Mouse (Mus musculus): ENCODE measurements around the gene Cmtm3. TPM values are rescaled to one million over a fixed set of nuclear protein-coding genes. Genes with fewer than 3 reads are reported as not detected.

Cmtm3 gene
- polyA plus RNA-seq, 1 experiment from 2014 or later, result 122 TPM

- Histone ChIP-seq H3K9ac (no peak overlapping the region), H3K9me3 (no peaks in the 10 kb centered on the region), H3K4me1 (no peaks in the 10 kb centered on the region), H3K4me2 (no peak overlapping the region), H3K27me3 (replicated peaks) (no peaks in the 10 kb centered on the region), H3K4me3 (replicated peaks) (no peak overlapping the region), H3K27ac (no peak overlapping the region), H3K36me3 (no peaks in the 10 kb centered on the region)
- 72% methylated on average over 5 of the region's 5 CpGs for WGBS
- ATAC-seq (ENCODE audit: insufficient read depth, low FRiP score, low read depth), result no peak
Measured at GRCm38 (mm10) chr8:104332665-104333631, 6.3 kb upstream of the Cmtm3 start.

- no peak overlapping the region for H3K4me3 ChIP-seq (replicated peaks)
- WGBS, result 60% methylated on average over 5 of the region's 5 CpGs
- no peaks in the 10 kb centered on the region for H3K36me3 ChIP-seq
- H3K27me3 ChIP-seq (replicated peaks), result no peaks in the 10 kb centered on the region
- no peak overlapping the region for H3K9ac ChIP-seq
- no peaks in the 10 kb centered on the region for H3K9me3 ChIP-seq
- H3K27ac ChIP-seq, result no peak overlapping the region
- no peak for ATAC-seq (ENCODE audit: insufficient read depth, low FRiP score, low read depth)
- H3K4me2 ChIP-seq, result no peak overlapping the region
- H3K4me1 ChIP-seq, result no peaks in the 10 kb centered on the region
Measured at GRCm38 (mm10) chr8:104333786-104334185, 5.4 kb upstream of the Cmtm3 start.

- no peak for ATAC-seq (ENCODE audit: insufficient read depth, low FRiP score, low read depth)
- WGBS, result 77% methylated on average over 1 of the region's 1 CpGs
Measured at GRCm38 (mm10) chr8:104334196-104334595, 5.0 kb upstream of the Cmtm3 start.

GRCm38 (mm10) chr8:104336806-104337205 lies 2.4 kb upstream of the Cmtm3 start:
- 84% methylated on average over 1 of the region's 1 CpGs for WGBS
- Histone ChIP-seq H3K4me3 (replicated peaks) (no peak overlapping the region), H3K9me3 (no peaks in the 10 kb centered on the region)

More at GRCm38 (mm10) chr8:104334196-104334595, 5.0 kb upstream of the Cmtm3 start:
- Histone ChIP-seq H3K9me3 (no peaks in the 10 kb centered on the region), H3K4me3 (replicated peaks) (no peak overlapping the region), H3K4me2 (no peak overlapping the region), H3K36me3 (no peaks in the 10 kb centered on the region), H3K27me3 (replicated peaks) (no peaks in the 10 kb centered on the region), H3K27ac (no peak overlapping the region), H3K9ac (no peak overlapping the region), H3K4me1 (no peaks in the 10 kb centered on the region)

GRCm38 (mm10) chr8:104337890-104338289 lies 1.3 kb upstream of the Cmtm3 start:
- Histone ChIP-seq H3K36me3 (no peaks in the 10 kb centered on the region), H3K9me3 (no peaks in the 10 kb centered on the region), H3K4me2 (no peak overlapping the region), H3K4me3 (replicated peaks) (no peak overlapping the region), H3K9ac (no peak overlapping the region), H3K4me1 (peaks cover 15% of the 10 kb centered on the region; the same call in 1 of the 2 replicates), H3K27me3 (replicated peaks) (no peaks in the 10 kb centered on the region), H3K27ac (no peak overlapping the region)
- WGBS, result 52% methylated on average over 3 of the region's 3 CpGs
- ATAC-seq (ENCODE audit: insufficient read depth, low FRiP score, low read depth), result no peak

More at GRCm38 (mm10) chr8:104336806-104337205, 2.4 kb upstream of the Cmtm3 start:
- H3K9ac ChIP-seq, result no peak overlapping the region
- H3K4me1 ChIP-seq, result peaks cover 9% of the 10 kb centered on the region; the same call in 1 of the 2 replicates
- no peak overlapping the region for H3K27ac ChIP-seq
- no peaks in the 10 kb centered on the region for H3K27me3 ChIP-seq (replicated peaks)
- no peaks in the 10 kb centered on the region for H3K36me3 ChIP-seq
- no peak overlapping the region for H3K4me2 ChIP-seq
- no peak for ATAC-seq (ENCODE audit: insufficient read depth, low FRiP score, low read depth)

- peak overlapping the region; percentile 90 for H3K27ac ChIP-seq
- WGBS, result 2% methylated on average over 6 of the region's 6 CpGs
Measured at GRCm38 (mm10) chr8:104339983-104340232, 698 bp downstream of the Cmtm3 start.

GRCm38 (mm10) chr8:104340233-104341105 lies 1.3 kb downstream of the Cmtm3 start:
- Histone ChIP-seq H3K4me2 (peak overlapping the region; percentile 80), H3K27me3 (replicated peaks) (no peaks in the 10 kb centered on the region), H3K27ac (peak overlapping the region; percentile 90), H3K9ac (peak overlapping the region; percentile 81), H3K4me3 (replicated peaks) (peak overlapping the region; percentile 72), H3K36me3 (peaks cover 4% of the 10 kb centered on the region; the same call in 1 of the 2 replicates), H3K4me1 (peaks cover 15% of the 10 kb centered on the region; the same call in 1 of the 2 replicates), H3K9me3 (no peaks in the 10 kb centered on the region)
- ATAC-seq (ENCODE audit: insufficient read depth, low FRiP score, low read depth), result peak; percentile 75
- WGBS, result under 1% methylated on average over 52 of the region's 54 CpGs

More at GRCm38 (mm10) chr8:104339983-104340232, 698 bp downstream of the Cmtm3 start:
- H3K27me3 ChIP-seq (replicated peaks), result no peaks in the 10 kb centered on the region
- H3K4me2 ChIP-seq, result peak overlapping the region; percentile 80
- H3K4me3 ChIP-seq (replicated peaks), result peak overlapping the region; percentile 72
- H3K9me3 ChIP-seq, result no peaks in the 10 kb centered on the region
- 0 out of 2 replicates have a peak overlapping the region, but pooled peaks have one; percentile 81 for H3K9ac ChIP-seq
- peak; percentile 1; the same call in 1 of the 2 replicates for ATAC-seq (ENCODE audit: insufficient read depth, low FRiP score, low read depth)
- peaks cover 15% of the 10 kb centered on the region; the same call in 1 of the 2 replicates for H3K4me1 ChIP-seq
- H3K36me3 ChIP-seq, result no peaks in the 10 kb centered on the region

GRCm38 (mm10) chr8:104341106-104341561 lies 1.9 kb downstream of the Cmtm3 start:
- ATAC-seq (ENCODE audit: insufficient read depth, low FRiP score, low read depth), result peak; percentile 63
- Histone ChIP-seq H3K9ac (peak overlapping the region; percentile 81), H3K9me3 (no peaks in the 10 kb centered on the region), H3K36me3 (peaks cover 5% of the 10 kb centered on the region; the same call in 1 of the 2 replicates), H3K4me3 (replicated peaks) (peak overlapping the region; percentile 72), H3K27me3 (replicated peaks) (no peaks in the 10 kb centered on the region), H3K4me1 (peaks cover 15% of the 10 kb centered on the region; the same call in 1 of the 2 replicates), H3K4me2 (peak overlapping the region; percentile 80), H3K27ac (peak overlapping the region; percentile 90)
- WGBS, result 0% methylated on average over 24 of the region's 24 CpGs

GRCm38 (mm10) chr8:104341678-104342077 lies 2.5 kb downstream of the Cmtm3 start:
- Histone ChIP-seq H3K9me3 (no peaks in the 10 kb centered on the region), H3K4me2 (peak overlapping the region; percentile 80), H3K4me1 (peaks cover 15% of the 10 kb centered on the region; the same call in 1 of the 2 replicates), H3K4me3 (replicated peaks) (peak overlapping the region; percentile 72), H3K27me3 (replicated peaks) (no peaks in the 10 kb centered on the region), H3K36me3 (peaks cover 5% of the 10 kb centered on the region; the same call in 1 of the 2 replicates), H3K9ac (no peak overlapping the region), H3K27ac (peak overlapping the region; percentile 90; the same call in 1 of the 2 replicates)
- no peak for ATAC-seq (ENCODE audit: insufficient read depth, low FRiP score, low read depth)
- WGBS, result 43% methylated on average over 6 of the region's 6 CpGs

- Histone ChIP-seq H3K4me2 (no peak overlapping the region), H3K27me3 (replicated peaks) (no peaks in the 10 kb centered on the region), H3K27ac (no peak overlapping the region), H3K36me3 (peaks cover 9% of the 10 kb centered on the region), H3K9ac (no peak overlapping the region), H3K9me3 (no peaks in the 10 kb centered on the region), H3K4me1 (peaks cover 15% of the 10 kb centered on the region; the same call in 1 of the 2 replicates), H3K4me3 (replicated peaks) (no peak overlapping the region)
- ATAC-seq (ENCODE audit: insufficient read depth, low FRiP score, low read depth), result no peak
- WGBS, result 60% methylated on average over 5 of the region's 5 CpGs
Measured at GRCm38 (mm10) chr8:104342426-104342825, 3.2 kb downstream of the Cmtm3 start.

- Histone ChIP-seq H3K4me1 (peaks cover 15% of the 10 kb centered on the region; the same call in 1 of the 2 replicates), H3K4me3 (replicated peaks) (no peak overlapping the region), H3K36me3 (peaks cover 14% of the 10 kb centered on the region), H3K27me3 (replicated peaks) (no peaks in the 10 kb centered on the region), H3K4me2 (no peak overlapping the region), H3K9me3 (no peaks in the 10 kb centered on the region), H3K9ac (no peak overlapping the region), H3K27ac (no peak overlapping the region)
- WGBS, result 16% methylated on average over 7 of the region's 7 CpGs
- ATAC-seq (ENCODE audit: insufficient read depth, low FRiP score, low read depth), result peak; percentile 50
Measured at GRCm38 (mm10) chr8:104343957-104344356, 4.7 kb downstream of the Cmtm3 start.
